Mouse (Mus musculus) lung, adult 2 months (tissue): ENCODE measurements around the gene St7l.

Experiments
- CTCF ChIP-seq: fragments of 200-500 bp; IDR thresholded peaks from 2 replicates; pipeline ENCODE4 v1.5.1; 2011; ENCODE audit warnings: mild to moderate bottlenecking, low read length, control low read depth; ENCODE audit not compliant: insufficient read depth
- POLR2A ChIP-seq: fragments of 200-500 bp; IDR thresholded peaks from 2 replicates; pipeline ENCODE4 v1.6.1; 2011; ENCODE audit warnings: low read depth, mild to moderate bottlenecking, control low read depth, low read length, borderline replicate concordance; ENCODE audit errors: extremely low read depth

DNA sequence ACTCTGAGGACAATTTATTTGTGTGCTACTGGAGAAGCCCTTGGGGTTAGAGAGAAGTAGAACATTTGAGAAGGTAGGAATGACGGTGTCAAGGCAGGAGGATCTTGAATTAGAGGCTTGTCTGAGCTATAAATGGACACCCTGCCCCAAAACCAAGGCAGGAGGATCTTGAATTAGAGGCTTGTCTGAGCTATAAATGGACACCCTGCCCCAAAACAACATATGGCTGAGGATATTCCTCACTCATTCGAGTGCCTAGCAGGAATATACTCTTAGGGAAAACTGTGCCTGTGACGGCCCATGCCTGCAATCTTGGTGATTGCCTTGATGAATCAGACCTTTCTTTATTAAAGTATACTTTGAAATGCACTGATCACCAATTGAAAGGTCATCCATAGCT is 42.2 kb downstream of the St7l start:
- no peak for TF ChIP-seq CTCF
- TF ChIP-seq POLR2A = no peak
